Mouse (Mus musculus) heart, embryonic 10.5 days (tissue): ENCODE results near the gene Gm8229. TPM values are rescaled to one million over a fixed set of nuclear protein-coding genes. Genes with fewer than 3 reads are reported as not detected.
"Not testable (repeated sequence)": the region's sequence is repeated elsewhere in the genome, so short reads cannot be mapped to it uniquely, and the experiment has no call there.

Experiments used
- DNase-seq: peaks from one replicate; pipeline ENCODE4 v3.0.0-alpha.2; 2017; ENCODE audit warnings: low spot score
- H3K27ac ChIP-seq: fragments of 300-500 bp; sonication (generic); 2 replicates; pipeline ENCODE4 v1.5.1; 2016; ENCODE audit warnings: mild to moderate bottlenecking
- H3K27me3 ChIP-seq: fragments of 300-500 bp; sonication (generic); 2 replicates; pipeline ENCODE4 v1.6.1; 2016; ENCODE audit warnings: mild to moderate bottlenecking; ENCODE audit not compliant: poor library complexity, insufficient read depth, severe bottlenecking
- H3K36me3 ChIP-seq: fragments of 300-500 bp; sonication (generic); 2 replicates; pipeline ENCODE4 v1.6.1; 2016; ENCODE audit warnings: mild to moderate bottlenecking, moderate library complexity
- H3K4me1 ChIP-seq: fragments of 300-500 bp; sonication (generic); 2 replicates; pipeline ENCODE4 v1.6.1; 2016; ENCODE audit warnings: mild to moderate bottlenecking
- H3K4me3 ChIP-seq: fragments of 300-500 bp; sonication (generic); 2 replicates; pipeline ENCODE4 v1.5.1; 2016; ENCODE audit warnings: mild to moderate bottlenecking, moderate library complexity
- H3K9me3 ChIP-seq: fragments of 300-500 bp; sonication (generic); 2 replicates; pipeline ENCODE4 v1.6.1; 2016; ENCODE audit warnings: mild to moderate bottlenecking, moderate library complexity
- WGBS: fragments of 180-500 bp; shearing (Covaris S2); methylation state at CpG from one replicate; pipeline ENCODE4 v1.1.7; 2016; 5-methylcytosine and 5-hydroxymethylcytosine counted together
- polyA plus RNA-seq: library from polyadenylated mRNA; unstranded; fragments of >200 nt; fragmentation: Nextera tagmentation; extraction: Ambion mirVana; gene quantifications from 2 replicates; pipeline ENCODE4 v1.2.1, GENCODE M21; 2016

Gm8229 gene
- polyA plus RNA-seq: not detected in 2 replicates

- not testable (repeated sequence) for DNase-seq, H3K27me3 ChIP-seq, H3K27ac ChIP-seq, H3K9me3 ChIP-seq, H3K4me1 ChIP-seq, H3K4me3 ChIP-seq, H3K36me3 ChIP-seq
- 79% methylated on average over 4 of the region's 4 CpGs for WGBS
Observed at GRCm38 (mm10) chr14:44365057-44365456, at the start of gene Gm8229. Gene Gm8229, plus strand, starts transcription at chr14:44365357.

- not testable (repeated sequence) for H3K4me3 ChIP-seq, H3K27me3 ChIP-seq, H3K9me3 ChIP-seq, H3K27ac ChIP-seq, DNase-seq, H3K36me3 ChIP-seq, H3K4me1 ChIP-seq
- 50% methylated on average over 1 of the region's 2 CpGs for WGBS
Observed at GRCm38 (mm10) chr14:44338484-44338883, 26.7 kb upstream of the Gm8229 start, which contains the start of gene Gm5930. Gene Gm5930, minus strand, starts transcription at chr14:44338584.

GRCm38 (mm10) chr14:44361416-44361815 lies 3.7 kb upstream of the Gm8229 start:
- not testable (repeated sequence) for H3K27ac ChIP-seq, H3K4me3 ChIP-seq, H3K4me1 ChIP-seq, H3K27me3 ChIP-seq, H3K36me3 ChIP-seq, DNase-seq, H3K9me3 ChIP-seq
- WGBS: 29% methylated on average over 2 of the region's 2 CpGs

- not testable (repeated sequence) for H3K36me3 ChIP-seq, H3K9me3 ChIP-seq, H3K27ac ChIP-seq, H3K4me3 ChIP-seq, H3K4me1 ChIP-seq, H3K27me3 ChIP-seq, DNase-seq
Observed at GRCm38 (mm10) chr14:44362301-44362700, 2.9 kb upstream of the Gm8229 start.

- not testable (repeated sequence) for H3K4me3 ChIP-seq, H3K36me3 ChIP-seq, H3K9me3 ChIP-seq, H3K27ac ChIP-seq, DNase-seq, H3K4me1 ChIP-seq, H3K27me3 ChIP-seq
- WGBS: 77% methylated on average over 4 of the region's 4 CpGs
Observed at GRCm38 (mm10) chr14:44384233-44384632, 19.1 kb downstream of the Gm8229 start.

- not testable (repeated sequence) for H3K27ac ChIP-seq, H3K27me3 ChIP-seq, H3K4me3 ChIP-seq, H3K36me3 ChIP-seq, H3K4me1 ChIP-seq, DNase-seq, H3K9me3 ChIP-seq
- no CpG with 5 or more reads among the region's 2 CpGs for WGBS
Observed at GRCm38 (mm10) chr14:44410588-44410987, 45.4 kb downstream of the Gm8229 start, which contains the start of gene Gm3371. Gene Gm3371, minus strand, starts transcription at chr14:44410688.

Other genes starting within 250 kb of the Gm8229 start
- not detected in 2 replicates for gene Gm3327, start 241.5 kb upstream of the Gm8229 start, polyA plus RNA-seq
- not detected in 2 replicates for gene Gm8212, start 167.7 kb upstream of the Gm8229 start, polyA plus RNA-seq
- gene 4930503E14Rik, start 152.1 kb upstream of the Gm8229 start, polyA plus RNA-seq: not detected in 2 replicates
- not detected in 2 replicates for gene Gm8220, start 79.8 kb upstream of the Gm8229 start, polyA plus RNA-seq
- not detected in 2 replicates for gene Gm5930, start 26.8 kb upstream of the Gm8229 start, polyA plus RNA-seq
- gene Gm3371, start 45.3 kb downstream of the Gm8229 start, polyA plus RNA-seq: not detected in 2 replicates
- gene Gm8232, start 68.3 kb downstream of the Gm8229 start, polyA plus RNA-seq: not detected in 2 replicates
- gene BC061237, start 127.1 kb downstream of the Gm8229 start, polyA plus RNA-seq: not detected in 2 replicates
- gene Gm17093, start 152.9 kb downstream of the Gm8229 start, polyA plus RNA-seq: not detected in 2 replicates
- gene Gm8247, start 217.8 kb downstream of the Gm8229 start, polyA plus RNA-seq: not detected in 2 replicates